Mouse (Mus musculus) ES-Bruce4 (cell line): ENCODE data around the gene Tshz2.

Experiments used
- CTCF ChIP-seq: IDR thresholded peaks from one replicate; pipeline ENCODE4 v1.8.1; 2011; ENCODE audit warnings: low read depth, low read length
- EP300 ChIP-seq: IDR thresholded peaks from 2 replicates; pipeline ENCODE4 v1.6.1; 2011; ENCODE audit warnings: low read depth, low read length; ENCODE audit not compliant: insufficient read depth

DNA sequence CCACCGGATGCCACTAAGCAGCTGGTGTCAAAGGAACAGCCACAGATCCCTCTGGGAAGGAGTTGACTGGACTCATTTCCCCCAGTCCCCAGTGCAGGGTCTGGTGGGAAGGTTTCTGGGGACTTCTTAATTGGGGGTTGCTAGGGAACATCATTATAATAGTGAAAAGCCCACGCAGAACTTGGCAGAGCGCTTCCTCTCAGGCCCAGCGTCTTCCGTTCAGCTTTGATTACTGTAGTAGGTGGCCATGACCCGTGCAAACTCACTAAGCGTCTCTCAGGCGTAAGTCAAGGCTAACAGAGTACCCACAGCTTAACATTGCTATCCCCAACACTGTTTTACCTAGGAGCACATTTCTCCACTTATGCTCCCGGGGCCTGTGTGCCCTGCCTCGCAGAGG is 181.9 kb downstream of the Tshz2 start:
- TF ChIP-seq EP300: no peak
- no peak for TF ChIP-seq CTCF
